Mouse (Mus musculus): ENCODE measurements around the gene 4921530L21Rik. TPM values are rescaled to one million over a fixed set of nuclear protein-coding genes. Genes with fewer than 3 reads are reported as not detected.

The 4921530L21Rik gene
- not detected in 2 replicates for polyA plus RNA-seq (2012; rRNA removed)

GRCm38 (mm10) chr14:95880954-95881353 is at the start of gene 4921530L21Rik:
TSS of gene 4921530L21Rik (plus strand) at chr14:95881254.

Measured in central nervous system, embryonic 14 days (tissue).